Mouse (Mus musculus) myocyte (in vitro differentiated cells): Measurements from ENCODE around the gene Serpine1. TPM values are rescaled to one million over a fixed set of nuclear protein-coding genes. Genes with fewer than 3 reads are reported as not detected.

ENCODE experiments used
- H3K27me3 ChIP-seq: one replicate; pipeline ENCODE4 v1.6.1; 2011; ENCODE audit not compliant: control insufficient read depth, insufficient read depth, insufficient read length
- H3K36me3 ChIP-seq: one replicate; pipeline ENCODE4 v1.6.1; 2011; ENCODE audit not compliant: control insufficient read depth, insufficient read depth
- H3K4me2 ChIP-seq: one replicate; pipeline ENCODE4 v1.6.1; 2011; ENCODE audit warnings: low read depth, control low read depth
- H3K4me3 ChIP-seq: one replicate; pipeline ENCODE4 v1.5.1; 2011; ENCODE audit warnings: mild to moderate bottlenecking, control low read depth, moderate library complexity
- H3K79me2 ChIP-seq: one replicate; pipeline ENCODE4 v1.6.1; 2011; ENCODE audit not compliant: control insufficient read depth, insufficient read depth
- H3ac ChIP-seq: one replicate; pipeline ENCODE4 v1.6.1; 2011; ENCODE audit not compliant: control insufficient read depth, insufficient read length
- CEBPB ChIP-seq: IDR thresholded peaks from 2 replicates; pipeline ENCODE4 v1.6.1; 2011; ENCODE audit warnings: mild to moderate bottlenecking, moderate library complexity; ENCODE audit not compliant: poor library complexity, insufficient read depth, severe bottlenecking
- E2F4 ChIP-seq: IDR thresholded peaks from one replicate; pipeline ENCODE4 v1.6.1; 2011; ENCODE audit warnings: mild to moderate bottlenecking, control low read depth, moderate library complexity; ENCODE audit not compliant: insufficient read depth
- MAX ChIP-seq: IDR thresholded peaks from one replicate; pipeline ENCODE4 v1.6.1; 2011; ENCODE audit warnings: low read depth, mild to moderate bottlenecking, control low read depth
- MYOD1 ChIP-seq, 3 experiments: IDR thresholded peaks; one replicate each; pipeline ENCODE4 v1.6.1; 2011; ENCODE audit warnings: control low read depth in 2 of 3, low read depth in 2 of 3, mild to moderate bottlenecking in 2 of 3, moderate library complexity in 1 of 3; ENCODE audit not compliant: insufficient read length in 2 of 3, control insufficient read depth in 1 of 3
- MYOG ChIP-seq, 3 experiments: IDR thresholded peaks; one replicate each; pipeline ENCODE4 v1.6.1; 2011; ENCODE audit warnings: control low read depth in 2 of 3, low read depth in 2 of 3, mild to moderate bottlenecking in 2 of 3; ENCODE audit not compliant: insufficient read length in 2 of 3, control insufficient read depth in 1 of 3, insufficient read depth in 1 of 3
- POLR2A ChIP-seq: IDR thresholded peaks from one replicate; pipeline ENCODE4 v1.6.1; 2011; ENCODE audit warnings: low read depth, mild to moderate bottlenecking, control low read depth, moderate library complexity; ENCODE audit not compliant: insufficient read length
- POLR2AphosphoS2 ChIP-seq: IDR thresholded peaks from one replicate; pipeline ENCODE4 v1.6.1; 2011; ENCODE audit warnings: low read depth, control low read depth; ENCODE audit not compliant: insufficient read length
- REST ChIP-seq: IDR thresholded peaks from one replicate; pipeline ENCODE4 v1.6.1; 2011; ENCODE audit warnings: mild to moderate bottlenecking, control low read depth, moderate library complexity; ENCODE audit not compliant: insufficient read depth, insufficient read length
- SRF ChIP-seq: IDR thresholded peaks from one replicate; pipeline ENCODE4 v1.6.1; 2011; ENCODE audit warnings: low read depth; ENCODE audit not compliant: control insufficient read depth, insufficient read length
- TCF12 ChIP-seq: IDR thresholded peaks from one replicate; pipeline ENCODE4 v1.6.1; 2011; ENCODE audit warnings: mild to moderate bottlenecking, control low read depth; ENCODE audit not compliant: poor library complexity, insufficient read depth, severe bottlenecking
- TCF3 ChIP-seq: IDR thresholded peaks from one replicate; pipeline ENCODE4 v1.6.1; 2011; ENCODE audit warnings: low read depth, control low read depth; ENCODE audit not compliant: insufficient read length
- USF1 ChIP-seq: IDR thresholded peaks from one replicate; pipeline ENCODE4 v1.6.1; 2011; ENCODE audit warnings: low read depth, mild to moderate bottlenecking, control low read depth, moderate library complexity
- polyA plus RNA-seq: library from polyadenylated mRNA; unstranded; fragments of >200 nt; fragmentation: generic; extraction: Trizol; gene quantifications from one replicate; pipeline ENCODE4 v1.2.1, GENCODE M21; 2012; ENCODE audit warnings: missing spikeins

The Serpine1 gene
- polyA plus RNA-seq, 1 experiment = 17.6 TPM

- TF ChIP-seq POLR2A (no peak), SRF (no peak), CEBPB (no peak)
- Histone ChIP-seq H3K36me3 (no peaks in the 10 kb centered on the region), H3ac (no peak overlapping the region), H3K4me3 (no peak overlapping the region), H3K27me3 (no peaks in the 10 kb centered on the region), H3K4me2 (no peak overlapping the region), H3K79me2 (no peaks in the 10 kb centered on the region)
Observed at GRCm38 (mm10) chr5:137085731-137086130, 13.7 kb upstream of the Serpine1 start.

GRCm38 (mm10) chr5:137085021-137085420 lies 13.0 kb upstream of the Serpine1 start:
- H3K79me2 ChIP-seq = no peaks in the 10 kb centered on the region
- no peak overlapping the region for H3K4me2 ChIP-seq
- H3K4me3 ChIP-seq = no peak overlapping the region
- no peaks in the 10 kb centered on the region for H3K36me3 ChIP-seq
- TF ChIP-seq MAX (no peak), POLR2AphosphoS2 (no peak), MYOG (IDR thresholded peaks at IDR 0.05; ENCODE audit: control insufficient read depth in 1 of 3, insufficient read depth in 1 of 3, insufficient read length in 2 of 3, low read depth in 2 of 3) (no peak), MYOD1 (IDR thresholded peaks at IDR 0.05; ENCODE audit: control insufficient read depth in 1 of 3, insufficient read length in 2 of 3, low read depth in 2 of 3) (no peak), CEBPB (no peak), SRF (no peak), REST (no peak), POLR2A (no peak), USF1 (no peak), TCF12 (no peak), E2F4 (no peak), TCF3 (no peak)
- no peak overlapping the region for H3ac ChIP-seq
- H3K27me3 ChIP-seq = no peaks in the 10 kb centered on the region

DNA sequence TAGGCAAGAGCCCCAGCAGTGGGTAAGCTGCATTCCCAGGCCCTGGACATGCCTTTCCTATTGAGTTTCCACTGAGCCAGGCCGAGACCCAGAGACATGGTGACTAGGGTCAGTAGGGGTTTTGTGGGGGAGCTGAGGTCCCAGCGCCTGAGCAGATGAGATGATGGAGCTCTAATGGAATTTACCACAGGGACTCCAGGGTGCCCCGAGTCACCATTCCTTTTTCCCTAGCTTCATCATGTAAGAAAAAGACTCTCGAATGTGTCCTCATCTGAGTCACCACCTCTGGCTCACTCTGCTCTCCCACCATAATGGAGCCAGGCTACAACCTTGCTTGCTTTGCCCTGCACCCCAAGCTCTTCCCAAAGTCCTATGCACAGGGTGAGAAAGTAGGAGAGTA lies 11.0 kb upstream of the Serpine1 start:
- H3K79me2 ChIP-seq = no peaks in the 10 kb centered on the region
- H3ac ChIP-seq = no peak overlapping the region
- no peak overlapping the region for H3K4me3 ChIP-seq
- H3K36me3 ChIP-seq = no peaks in the 10 kb centered on the region
- TF ChIP-seq MAX (no peak), POLR2AphosphoS2 (no peak), POLR2A (no peak), MYOD1 (IDR thresholded peaks at IDR 0.05; ENCODE audit: control insufficient read depth in 1 of 3, insufficient read length in 2 of 3, low read depth in 2 of 3) (no peak), SRF (no peak), CEBPB (no peak), TCF3 (no peak), TCF12 (no peak)
- no peak overlapping the region for H3K4me2 ChIP-seq
- no peaks in the 10 kb centered on the region for H3K27me3 ChIP-seq

GRCm38 (mm10) chr5:137079849-137080248 lies 7.8 kb upstream of the Serpine1 start:
- no peaks in the 10 kb centered on the region for H3K27me3 ChIP-seq
- H3K79me2 ChIP-seq = no peaks in the 10 kb centered on the region
- TF ChIP-seq TCF3 (no peak), POLR2AphosphoS2 (no peak), REST (no peak), MAX (no peak), E2F4 (no peak), MYOG (IDR thresholded peaks at IDR 0.05; ENCODE audit: control insufficient read depth in 1 of 3, insufficient read depth in 1 of 3, insufficient read length in 2 of 3, low read depth in 2 of 3) (no peak), POLR2A (peak; percentile 38), TCF12 (no peak)
- H3ac ChIP-seq = no peak overlapping the region
- H3K4me2 ChIP-seq = peak overlapping the region; percentile 66
- H3K36me3 ChIP-seq = no peaks in the 10 kb centered on the region
- no peak overlapping the region for H3K4me3 ChIP-seq

DNA sequence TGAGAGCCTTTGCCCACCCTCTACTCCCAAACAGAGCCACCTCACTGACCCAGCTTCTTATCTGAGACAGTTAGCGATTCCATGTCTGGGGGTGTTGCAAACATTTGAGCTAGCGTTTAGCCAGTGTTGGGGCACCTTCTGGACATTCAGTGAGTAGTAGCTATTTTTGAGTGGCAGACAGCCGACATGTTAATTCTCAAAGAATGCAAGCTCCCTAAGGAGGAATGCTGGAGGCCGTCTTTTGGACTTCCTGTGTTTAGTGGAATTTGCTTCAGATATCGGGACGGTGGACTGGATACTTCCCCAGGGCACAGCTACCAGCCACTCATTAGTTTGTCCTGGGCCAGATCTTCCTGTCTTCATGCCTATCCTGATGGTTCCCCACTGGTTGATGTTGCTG lies 6.5 kb upstream of the Serpine1 start:
- Histone ChIP-seq H3K4me2 (peak overlapping the region; percentile 66), H3ac (no peak overlapping the region), H3K27me3 (no peaks in the 10 kb centered on the region), H3K36me3 (no peaks in the 10 kb centered on the region), H3K79me2 (no peaks in the 10 kb centered on the region), H3K4me3 (no peak overlapping the region)
- no peak for TF ChIP-seq SRF

GRCm38 (mm10) chr5:137078041-137078440 lies 6.0 kb upstream of the Serpine1 start:
- H3K79me2 ChIP-seq = no peaks in the 10 kb centered on the region

More at GRCm38 (mm10) chr5:137078041-137078440, 6.0 kb upstream of the Serpine1 start:
- H3K4me3 ChIP-seq = no peak overlapping the region
- H3ac ChIP-seq = no peak overlapping the region
- peak overlapping the region; percentile 44 for H3K4me2 ChIP-seq
- H3K36me3 ChIP-seq = no peaks in the 10 kb centered on the region
- H3K27me3 ChIP-seq = no peaks in the 10 kb centered on the region
- no peak for TF ChIP-seq TCF3
- TF ChIP-seq TCF12 = no peak
- TF ChIP-seq REST = no peak
- no peak for TF ChIP-seq MYOG (IDR thresholded peaks at IDR 0.05; ENCODE audit: control insufficient read depth in 1 of 3, insufficient read depth in 1 of 3, insufficient read length in 2 of 3, low read depth in 2 of 3)
- TF ChIP-seq USF1 = no peak
- no peak for TF ChIP-seq MYOD1 (IDR thresholded peaks at IDR 0.05; ENCODE audit: control insufficient read depth in 1 of 3, insufficient read length in 2 of 3, low read depth in 2 of 3)
- no peak for TF ChIP-seq SRF
- TF ChIP-seq CEBPB = no peak
- no peak for TF ChIP-seq POLR2AphosphoS2
- no peak for TF ChIP-seq POLR2A
- no peak for TF ChIP-seq E2F4
- TF ChIP-seq MAX = no peak
